Mouse (Mus musculus) embryonic fibroblast, embryonic 13.5 days (primary cell): ENCODE results near the gene Tcirg1.

Source experiments
- CTCF ChIP-seq: IDR thresholded peaks from 2 replicates; pipeline ENCODE4 v1.5.1; 2011; ENCODE audit warnings: mild to moderate bottlenecking, control low read depth, low read length, moderate library complexity, borderline replicate concordance; ENCODE audit not compliant: insufficient read depth
- POLR2A ChIP-seq: IDR thresholded peaks from 2 replicates; pipeline ENCODE4 v1.6.1; 2011; ENCODE audit warnings: low read depth, mild to moderate bottlenecking, control low read depth, low read length, moderate library complexity

- no peak for TF ChIP-seq CTCF
- no peak for TF ChIP-seq POLR2A
Measured at GRCm38 (mm10) chr19:3862713-3863112, 44.2 kb downstream of the Tcirg1 start.
